Mouse (Mus musculus): ENCODE data around the gene Pcbp1. TPM values are rescaled to one million over a fixed set of nuclear protein-coding genes. Genes with fewer than 3 reads are reported as not detected.

Pcbp1 gene
- total RNA-seq, 1 experiment from 2014 or later = 35.6 TPM

DNA sequence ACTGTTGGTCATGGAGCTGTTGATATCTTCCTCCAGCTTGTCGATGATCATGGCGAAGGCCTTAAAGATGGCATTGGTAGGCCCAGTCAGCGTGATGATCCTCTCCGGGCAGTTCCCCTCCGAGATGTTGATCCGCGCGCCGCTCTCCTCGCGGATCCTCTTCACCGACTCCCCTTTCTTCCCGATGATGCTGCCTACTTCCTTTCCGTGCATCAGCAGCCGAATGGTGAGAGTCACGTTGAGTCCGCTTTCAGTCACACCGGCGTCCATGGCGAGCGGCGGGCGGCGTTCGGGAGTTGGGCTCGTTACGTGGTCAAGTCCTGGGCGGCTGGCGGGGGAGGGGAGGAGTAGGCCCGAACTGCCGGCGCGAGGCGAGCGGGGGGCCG lies 482 bp downstream of the Pcbp1 start:
- peak; percentile 15; the same call in 1 of the 2 replicates for ATAC-seq (ENCODE audit: extremely low read depth, insufficient number of reproducible peaks, low FRiP score, poor library complexity, severe bottlenecking)

DNA sequence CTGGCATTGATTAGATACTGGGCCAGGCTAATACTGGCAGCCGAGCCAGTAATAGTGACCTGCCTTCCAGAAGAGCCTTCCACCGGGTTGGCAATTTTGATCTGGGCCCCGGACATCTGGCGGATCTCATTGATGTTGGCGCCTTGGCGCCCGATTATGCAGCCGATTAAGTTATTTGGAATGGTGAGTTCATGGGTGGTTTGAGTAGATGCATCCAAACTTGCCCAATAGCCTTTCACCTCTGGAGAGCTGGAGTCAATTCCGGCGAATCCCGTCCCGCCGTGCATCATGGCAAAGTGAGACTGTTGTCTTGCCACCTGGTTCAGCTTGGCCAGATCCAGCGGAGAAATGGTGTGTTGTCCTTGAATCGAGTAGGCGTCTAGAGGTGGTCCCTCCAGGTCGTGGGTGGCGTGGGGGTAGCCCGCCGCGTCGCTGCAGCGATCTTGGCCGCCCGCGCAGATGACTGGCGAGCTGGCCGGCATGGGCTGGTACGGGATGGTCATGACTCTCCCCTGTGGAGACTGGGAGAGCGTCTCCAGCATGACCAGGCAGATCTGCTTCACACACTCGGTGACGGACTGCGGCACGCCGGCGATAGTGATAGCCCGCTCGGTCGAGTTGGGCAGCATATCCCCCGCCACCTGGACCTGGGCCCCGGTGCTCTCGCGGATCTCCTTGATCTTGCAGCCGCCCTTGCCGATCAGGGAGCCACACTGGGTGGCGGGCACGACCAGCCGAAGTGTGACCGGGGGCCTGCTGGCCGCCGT lies 1.1 kb downstream of the Pcbp1 start:
- 0 out of 2 replicates have a peak, but pooled peaks have one; percentile 26 for ATAC-seq (ENCODE audit: extremely low read depth, insufficient number of reproducible peaks, low FRiP score, poor library complexity, severe bottlenecking)

DNA sequence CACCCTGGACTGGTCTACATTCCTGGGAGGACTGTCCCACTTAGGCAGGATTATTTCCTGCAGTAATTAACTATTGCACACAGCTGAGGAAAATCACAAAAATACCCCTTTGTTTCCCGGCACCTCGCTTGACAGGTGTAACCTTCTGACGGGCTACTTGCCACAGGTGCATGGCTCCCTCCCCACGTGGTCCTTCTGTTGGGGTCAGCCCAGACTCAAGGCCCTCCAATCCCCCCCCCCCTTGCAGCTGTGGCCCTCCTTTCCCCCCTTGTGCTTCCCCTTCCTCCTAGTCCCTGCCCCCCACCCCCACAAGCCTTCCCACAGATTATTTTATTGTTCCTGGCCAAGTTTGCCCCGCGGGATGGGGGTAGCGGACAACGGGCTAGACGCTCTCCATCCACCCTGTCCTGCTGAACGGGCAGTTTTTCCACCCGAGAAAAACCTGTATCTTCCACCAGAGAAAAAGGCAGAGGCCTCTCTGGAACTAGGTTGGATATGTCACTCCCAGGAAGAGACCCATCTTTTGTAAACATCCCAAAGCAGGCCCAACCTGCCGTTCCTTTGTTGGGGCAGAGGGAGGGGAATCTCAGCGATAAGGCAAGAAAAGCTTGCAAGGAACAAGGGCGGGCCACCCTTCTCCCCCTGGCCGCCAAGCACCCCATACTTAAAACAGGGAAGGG lies 2.2 kb downstream of the Pcbp1 start:
- ATAC-seq (ENCODE audit: extremely low read depth, insufficient number of reproducible peaks, low FRiP score, poor library complexity, severe bottlenecking) = no peak

DNA sequence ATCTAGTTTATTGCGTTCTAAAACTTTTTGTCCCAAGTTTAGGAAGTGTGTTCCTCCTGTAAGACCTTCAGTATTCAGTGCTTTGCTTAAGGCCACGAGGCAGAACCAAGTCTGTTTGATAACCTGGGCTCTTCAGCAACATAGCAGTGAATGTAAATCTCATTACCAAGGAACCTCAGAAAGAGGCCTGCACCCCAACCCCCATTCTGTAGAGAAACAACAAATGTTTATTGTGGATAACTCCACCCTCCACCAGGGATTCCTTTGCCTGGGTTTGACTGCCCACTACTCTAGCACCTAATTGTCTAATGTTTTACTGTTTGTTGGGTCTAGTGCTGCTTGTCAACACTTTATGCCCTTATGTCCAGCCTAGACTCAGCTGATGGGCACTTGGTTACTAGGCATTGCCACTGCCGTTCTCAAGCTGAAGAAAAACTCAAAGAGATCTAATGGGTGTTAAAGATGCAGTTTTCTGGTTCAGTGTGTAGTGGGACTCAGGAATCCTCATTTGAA lies 2.8 kb downstream of the Pcbp1 start:
- no peak for ATAC-seq (ENCODE audit: extremely low read depth, insufficient number of reproducible peaks, low FRiP score, poor library complexity, severe bottlenecking)

DNA sequence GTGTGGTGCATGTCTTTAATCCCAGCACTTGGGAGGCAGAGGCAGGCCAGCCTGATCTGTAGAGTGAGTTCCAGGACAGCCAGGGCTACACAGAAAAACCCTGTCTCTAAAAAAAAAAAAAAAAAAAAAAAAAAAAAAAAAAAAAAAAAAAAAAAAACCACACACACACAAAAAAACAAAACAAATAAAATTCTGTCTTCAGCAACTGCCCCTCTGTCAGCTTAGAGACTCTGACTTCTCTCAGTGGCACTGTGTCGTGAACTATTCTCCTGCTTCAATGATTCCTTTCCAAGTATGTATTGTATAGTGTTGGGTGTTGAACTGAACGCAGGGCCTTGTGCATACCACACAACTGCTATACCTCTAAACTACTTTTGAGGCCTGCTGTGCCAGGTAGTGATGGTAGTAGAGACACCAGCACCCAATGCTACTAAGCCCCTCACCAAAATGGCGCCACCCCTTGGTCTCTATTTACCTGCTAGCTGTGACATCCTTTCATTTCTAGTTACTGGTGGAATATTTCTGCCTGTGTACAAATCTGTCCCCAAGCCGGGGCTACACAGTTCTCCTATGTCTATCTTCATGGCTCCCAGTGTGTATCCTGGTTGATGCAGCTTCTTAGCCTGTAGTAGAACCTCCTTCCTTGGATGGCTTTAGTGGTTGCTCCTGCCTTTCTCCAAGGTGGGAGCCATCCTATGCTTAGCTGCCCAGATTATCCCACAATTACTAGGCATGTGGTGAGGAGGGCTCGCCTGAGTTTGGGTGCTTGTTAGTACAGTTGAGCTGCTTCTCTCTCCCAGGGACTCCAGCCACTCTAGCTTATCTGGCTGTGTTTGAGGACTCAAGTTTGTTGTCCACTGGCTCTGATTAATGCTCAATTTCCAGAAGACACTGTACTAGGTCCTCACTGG lies 3.9 kb downstream of the Pcbp1 start:
- ATAC-seq (ENCODE audit: extremely low read depth, insufficient number of reproducible peaks, low FRiP score, poor library complexity, severe bottlenecking) = no peak

DNA sequence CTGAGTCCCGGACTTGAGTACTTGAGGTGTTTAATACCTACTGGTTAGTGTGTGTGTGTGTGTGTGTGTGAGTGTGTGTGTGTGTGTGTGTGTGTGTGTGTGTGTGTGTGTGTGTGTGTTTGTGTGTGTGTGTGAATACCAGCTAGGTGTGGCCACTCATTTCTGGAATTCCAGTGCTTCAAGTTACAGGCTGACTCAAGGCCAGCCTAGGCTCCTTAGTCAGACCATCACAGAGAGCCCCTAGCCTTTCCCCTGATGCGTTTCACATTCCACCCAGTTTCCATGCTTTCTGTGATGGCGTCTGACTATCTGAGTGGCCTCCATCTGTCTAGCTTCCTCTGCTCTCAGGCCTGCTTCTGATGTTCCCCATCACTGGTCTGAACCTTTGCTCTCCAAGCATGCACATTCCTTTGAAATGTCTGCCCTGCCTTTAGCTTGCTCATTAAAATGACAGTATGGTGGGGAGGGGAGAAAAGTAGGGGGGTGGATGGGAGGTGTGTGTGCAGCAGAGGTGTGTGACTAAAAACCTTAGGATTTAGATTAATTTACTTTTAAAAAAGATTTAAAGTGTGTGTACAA lies 6.3 kb downstream of the Pcbp1 start:
- ATAC-seq (ENCODE audit: extremely low read depth, insufficient number of reproducible peaks, low FRiP score, poor library complexity, severe bottlenecking) = no peak

DNA sequence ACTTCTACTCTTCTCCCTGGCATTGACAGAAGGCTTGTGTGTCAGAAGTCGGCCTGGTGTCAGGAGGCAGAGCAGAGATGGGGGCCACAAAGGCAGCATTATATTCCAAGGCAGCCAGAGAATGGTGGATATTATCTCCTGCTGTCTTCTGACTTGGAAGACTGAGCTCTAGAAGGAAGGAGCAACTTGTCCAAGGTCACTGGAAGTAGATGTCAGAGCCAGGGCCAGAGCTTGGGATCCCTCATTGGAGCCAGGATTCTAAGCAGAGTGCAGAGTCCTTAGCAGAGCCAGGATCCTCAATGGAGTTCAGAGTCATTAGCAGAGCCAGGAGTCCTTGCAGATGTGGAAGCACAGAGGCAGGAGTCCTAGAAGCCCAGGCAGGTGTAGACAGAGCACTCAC lies 10.1 kb downstream of the Pcbp1 start:
- ATAC-seq (ENCODE audit: extremely low read depth, insufficient number of reproducible peaks, low FRiP score, poor library complexity, severe bottlenecking) = no peak

DNA sequence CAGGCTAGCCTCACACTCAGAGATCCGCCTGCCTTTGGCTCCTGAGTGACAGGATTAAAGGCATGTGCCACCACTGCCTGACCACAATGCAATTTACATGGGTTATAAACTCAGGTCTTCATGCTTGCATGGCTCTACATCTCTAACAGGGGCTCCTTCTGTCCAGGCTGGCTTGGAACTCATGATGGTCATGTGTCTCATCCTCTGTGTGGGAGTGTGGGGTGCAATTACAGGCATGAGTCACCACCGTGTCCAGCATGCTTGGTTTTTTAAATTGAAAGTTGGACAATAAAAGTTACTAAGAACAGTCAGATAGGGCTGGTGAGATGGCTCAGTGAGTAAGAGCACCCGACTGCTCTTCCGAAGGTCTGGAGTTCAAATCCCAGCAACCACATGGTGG lies 12.8 kb downstream of the Pcbp1 start:
- ATAC-seq (ENCODE audit: extremely low read depth, insufficient number of reproducible peaks, low FRiP score, poor library complexity, severe bottlenecking) = no peak

DNA sequence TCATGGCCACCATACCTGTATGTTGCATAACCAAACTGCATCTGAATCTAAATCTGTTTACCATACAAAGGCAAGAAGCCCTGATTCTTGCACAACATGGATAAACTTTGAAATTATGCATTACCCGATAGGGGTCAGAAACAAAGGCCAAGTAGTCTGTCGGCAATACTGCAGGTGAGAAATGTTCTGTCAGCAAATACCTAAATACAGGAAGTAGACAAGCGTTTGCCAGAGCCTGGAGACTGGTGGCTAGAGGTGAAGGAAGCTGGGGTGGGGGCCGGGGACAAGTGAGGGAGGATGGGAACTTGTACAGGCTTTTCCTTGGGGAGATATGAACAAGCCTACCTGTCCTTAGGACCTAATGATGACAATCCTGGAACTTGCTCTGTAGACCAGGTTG lies 15.1 kb downstream of the Pcbp1 start:
- ATAC-seq (ENCODE audit: extremely low read depth, insufficient number of reproducible peaks, low FRiP score, poor library complexity, severe bottlenecking) = no peak

DNA sequence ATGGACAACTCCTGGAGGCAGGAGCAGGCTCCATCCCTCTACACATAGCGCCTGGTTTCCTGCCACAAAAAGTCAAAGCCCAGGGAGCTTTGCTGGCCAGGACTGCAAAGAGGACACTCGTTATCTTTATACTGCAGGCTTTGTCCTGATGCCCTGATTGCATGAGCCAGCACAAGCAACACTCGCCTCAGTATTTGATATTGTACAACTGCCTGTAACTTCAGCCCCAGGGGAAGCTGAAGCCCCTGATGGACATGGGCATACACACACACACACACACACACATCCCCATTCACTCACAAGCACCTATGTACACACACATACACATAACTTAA lies 16.3 kb downstream of the Pcbp1 start:
- no peak for ATAC-seq (ENCODE audit: extremely low read depth, insufficient number of reproducible peaks, low FRiP score, poor library complexity, severe bottlenecking)

DNA sequence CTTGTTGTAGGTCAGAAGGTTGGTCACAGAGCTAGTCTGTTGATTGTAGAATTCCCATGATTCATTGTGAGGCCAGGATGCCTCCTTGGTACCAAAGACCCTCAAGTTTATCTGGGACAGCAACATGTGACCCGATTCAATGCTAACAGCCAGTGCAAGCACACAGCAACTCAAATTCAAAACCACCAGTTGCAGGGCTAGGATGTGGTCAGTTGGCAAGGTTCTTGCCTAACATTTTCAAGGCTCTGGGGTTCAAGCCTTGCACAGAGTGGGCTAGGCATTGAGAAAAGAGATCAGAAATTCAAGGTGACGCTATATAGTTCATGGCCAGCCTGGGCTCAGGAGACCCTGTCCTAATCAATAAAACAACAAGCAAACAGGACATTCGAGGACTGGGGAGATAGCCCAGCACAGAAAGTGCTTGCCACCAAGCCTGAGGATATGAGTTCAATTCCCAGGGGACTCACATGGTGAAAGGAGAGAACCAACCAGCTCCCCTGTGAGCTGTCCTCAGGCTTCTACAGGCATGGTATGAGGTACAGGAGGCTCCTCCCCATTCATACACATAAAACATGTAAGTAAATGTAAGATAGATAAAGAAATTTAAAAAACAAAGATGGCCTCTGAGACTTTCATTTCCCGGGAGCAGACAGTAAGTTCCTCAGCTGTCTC lies 16.8 kb downstream of the Pcbp1 start:
- ATAC-seq (ENCODE audit: extremely low read depth, insufficient number of reproducible peaks, low FRiP score, poor library complexity, severe bottlenecking) = no peak

DNA sequence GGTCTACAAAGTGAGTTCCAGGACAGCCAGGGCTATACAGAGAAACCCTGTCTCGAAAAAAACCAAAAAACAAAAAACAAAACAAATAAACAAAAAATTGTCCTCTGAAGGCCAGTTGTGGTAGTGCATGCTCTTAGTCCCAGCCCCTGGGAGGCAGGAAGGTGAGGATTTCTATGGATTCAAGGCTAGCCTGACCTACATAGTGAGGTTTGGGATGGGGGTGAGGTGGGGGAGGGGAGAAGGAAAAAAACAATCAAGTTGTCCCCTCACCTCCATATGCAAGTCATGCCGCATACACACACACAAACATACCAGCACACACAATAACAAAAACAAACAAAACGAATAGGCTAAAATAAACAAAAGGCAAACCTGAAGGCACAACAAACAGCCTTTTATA lies 17.4 kb downstream of the Pcbp1 start:
- no peak for ATAC-seq (ENCODE audit: extremely low read depth, insufficient number of reproducible peaks, low FRiP score, poor library complexity, severe bottlenecking)

DNA sequence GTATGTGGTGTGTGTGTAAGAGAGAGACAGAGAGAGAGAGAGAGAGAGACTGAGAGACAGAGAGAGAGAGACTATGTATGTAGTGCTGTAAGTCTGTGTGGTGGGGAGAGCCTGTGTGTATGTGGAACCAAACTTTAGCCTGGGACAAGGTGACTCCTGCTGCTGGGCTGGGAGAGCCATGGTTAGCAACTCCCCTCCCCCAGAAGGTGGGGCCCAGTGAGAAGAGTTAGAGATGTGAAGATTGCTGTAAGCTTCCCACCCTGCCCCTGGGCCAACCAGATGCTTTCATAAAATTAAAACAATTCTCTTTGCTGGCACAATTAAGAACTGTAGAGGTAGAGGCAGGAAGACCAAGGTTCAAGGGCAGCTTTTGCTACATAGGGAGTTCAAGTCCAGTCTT lies 19.0 kb downstream of the Pcbp1 start:
- ATAC-seq (ENCODE audit: extremely low read depth, insufficient number of reproducible peaks, low FRiP score, poor library complexity, severe bottlenecking) = no peak

DNA sequence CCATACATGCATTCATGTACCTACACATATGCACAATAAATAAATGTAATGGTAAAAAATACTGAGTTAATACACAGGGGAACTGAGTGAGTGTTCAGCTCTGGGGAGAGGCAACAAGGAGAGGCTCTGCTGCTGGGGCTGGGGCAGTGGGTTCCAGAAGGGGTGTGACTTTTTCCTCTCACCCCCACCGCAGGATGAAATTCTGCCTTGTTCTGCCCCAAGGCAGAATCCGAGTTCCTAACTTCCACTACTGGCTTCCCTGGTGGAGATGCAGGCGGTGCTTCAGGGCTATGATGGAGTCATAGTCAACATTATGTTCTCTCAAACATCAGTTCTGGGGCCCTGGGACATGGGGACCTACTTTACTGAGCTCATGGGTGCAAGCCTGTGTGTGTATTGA lies 19.8 kb downstream of the Pcbp1 start:
- no peak for ATAC-seq (ENCODE audit: extremely low read depth, insufficient number of reproducible peaks, low FRiP score, poor library complexity, severe bottlenecking)

DNA sequence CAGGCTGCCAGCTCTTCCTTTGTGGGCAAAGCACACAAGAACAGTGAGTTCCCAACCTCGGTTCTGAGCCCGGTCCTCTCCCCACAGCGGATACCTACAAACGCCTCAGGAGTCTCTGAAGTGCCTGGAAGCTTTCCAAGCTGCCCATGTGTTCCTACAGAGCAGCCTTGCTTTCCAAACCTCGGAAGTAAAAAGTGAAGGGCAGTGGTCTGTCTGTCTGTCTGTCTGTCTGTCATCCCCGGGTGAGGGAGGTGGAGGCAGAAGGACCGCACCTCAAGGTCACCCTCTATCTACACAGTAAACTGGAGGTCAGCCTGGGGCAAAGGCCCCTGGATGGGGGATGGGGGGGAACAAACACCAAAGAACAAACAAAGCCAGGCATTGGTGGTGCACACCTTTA lies 20.4 kb downstream of the Pcbp1 start:
- ATAC-seq (ENCODE audit: extremely low read depth, insufficient number of reproducible peaks, low FRiP score, poor library complexity, severe bottlenecking) = no peak

DNA sequence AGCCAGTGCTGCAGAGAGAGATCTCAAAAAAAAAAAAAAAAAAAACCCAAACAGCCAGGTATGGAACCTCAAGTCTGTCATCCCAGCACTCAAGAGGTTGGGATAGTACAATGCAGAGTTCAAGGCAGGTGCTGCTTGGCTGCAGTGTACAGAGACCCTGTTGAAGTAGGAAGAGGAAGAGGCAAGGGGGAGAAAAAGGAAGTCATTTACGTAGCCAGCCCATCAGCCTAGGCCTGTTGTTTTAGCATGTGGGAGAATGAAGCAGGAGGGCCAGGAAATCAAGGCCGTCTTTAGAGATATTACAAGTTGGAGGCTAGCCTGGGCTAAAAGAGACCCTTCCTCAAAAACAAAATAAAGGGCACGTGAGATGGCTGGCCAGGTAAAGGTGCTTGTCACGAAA lies 22.6 kb downstream of the Pcbp1 start:
- no peak for ATAC-seq (ENCODE audit: extremely low read depth, insufficient number of reproducible peaks, low FRiP score, poor library complexity, severe bottlenecking)

DNA sequence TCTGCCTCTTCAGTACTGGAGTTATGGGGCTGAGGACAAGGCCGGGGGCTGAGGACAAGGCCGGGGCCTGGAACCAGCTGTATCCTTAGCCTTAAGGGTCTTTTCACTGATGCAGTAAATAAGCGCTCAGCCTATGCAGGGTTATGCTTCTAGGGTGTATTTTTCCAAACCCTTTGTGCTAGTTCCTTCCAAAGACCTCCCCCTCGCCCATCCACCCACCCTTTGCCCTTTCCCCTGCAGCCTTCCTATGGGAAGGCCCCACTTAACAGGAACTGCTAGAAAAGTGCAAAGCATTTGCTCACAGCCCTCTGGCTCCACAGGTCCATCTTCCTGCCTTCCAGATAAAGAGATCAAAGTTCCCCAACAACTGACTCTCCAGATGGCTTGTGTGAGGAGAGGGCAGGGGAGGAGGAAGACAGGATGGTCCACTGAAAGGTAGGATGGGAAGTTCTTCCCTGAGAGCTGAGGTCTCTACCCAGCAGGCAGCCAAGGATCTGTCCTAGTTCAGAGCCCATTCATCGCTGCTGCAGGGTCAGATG lies 26.5 kb downstream of the Pcbp1 start:
- no peak for ATAC-seq (ENCODE audit: extremely low read depth, insufficient number of reproducible peaks, low FRiP score, poor library complexity, severe bottlenecking)

DNA sequence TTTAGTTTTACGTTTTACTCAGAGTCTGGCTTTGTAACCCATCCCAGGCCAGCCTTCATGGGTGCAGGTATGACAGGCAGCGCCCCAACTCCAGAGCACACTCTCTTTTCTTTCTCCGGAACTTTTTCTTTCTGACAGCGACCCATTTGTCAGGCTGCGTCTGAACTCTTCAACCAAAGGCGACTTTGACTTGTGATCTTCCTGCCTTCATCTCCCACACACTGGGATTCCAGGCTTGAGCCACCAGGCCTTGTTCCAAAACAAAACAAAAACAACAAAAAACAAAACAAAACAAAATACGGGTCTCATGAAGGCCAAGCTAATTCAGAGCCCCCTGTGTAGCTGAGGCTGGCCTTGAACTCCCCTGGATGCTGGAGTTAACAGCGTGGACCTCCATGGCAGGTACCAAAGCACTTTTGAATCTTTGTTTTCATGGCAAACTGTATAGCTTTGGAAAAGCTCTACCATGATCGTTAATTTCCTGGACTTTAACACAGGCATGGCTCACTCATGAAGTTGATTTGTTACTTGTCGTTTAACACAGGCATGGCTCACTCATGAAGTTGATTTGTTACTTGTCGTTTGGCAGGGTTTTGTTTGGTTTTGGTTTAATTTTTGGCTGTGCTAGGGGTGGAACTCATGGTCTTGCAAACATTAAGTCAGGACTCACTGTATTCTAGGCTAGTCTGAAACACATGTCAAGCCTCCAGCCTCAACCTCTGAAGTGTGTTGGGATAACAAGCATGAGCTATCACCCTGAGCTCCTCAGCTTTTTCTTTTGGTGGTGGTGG lies 28.0 kb downstream of the Pcbp1 start:
- no peak for ATAC-seq (ENCODE audit: extremely low read depth, insufficient number of reproducible peaks, low FRiP score, poor library complexity, severe bottlenecking)

All from neutrophil, adult 5-6 weeks (primary cell).